Mouse (Mus musculus): ENCODE results near the gene Wwp2. TPM values are rescaled to one million over a fixed set of nuclear protein-coding genes. Genes with fewer than 3 reads are reported as not detected.
A peak's percentile ranks its signal among the peaks of the same experiment; 100 is the strongest.
"Not testable (repeated sequence)": the region's sequence is repeated elsewhere in the genome, so short reads cannot be mapped to it uniquely, and the experiment has no call there.

Gene Wwp2
- total RNA-seq, 2 experiments from 2014 or later, result 32.7 to 33.2 TPM

DNA sequence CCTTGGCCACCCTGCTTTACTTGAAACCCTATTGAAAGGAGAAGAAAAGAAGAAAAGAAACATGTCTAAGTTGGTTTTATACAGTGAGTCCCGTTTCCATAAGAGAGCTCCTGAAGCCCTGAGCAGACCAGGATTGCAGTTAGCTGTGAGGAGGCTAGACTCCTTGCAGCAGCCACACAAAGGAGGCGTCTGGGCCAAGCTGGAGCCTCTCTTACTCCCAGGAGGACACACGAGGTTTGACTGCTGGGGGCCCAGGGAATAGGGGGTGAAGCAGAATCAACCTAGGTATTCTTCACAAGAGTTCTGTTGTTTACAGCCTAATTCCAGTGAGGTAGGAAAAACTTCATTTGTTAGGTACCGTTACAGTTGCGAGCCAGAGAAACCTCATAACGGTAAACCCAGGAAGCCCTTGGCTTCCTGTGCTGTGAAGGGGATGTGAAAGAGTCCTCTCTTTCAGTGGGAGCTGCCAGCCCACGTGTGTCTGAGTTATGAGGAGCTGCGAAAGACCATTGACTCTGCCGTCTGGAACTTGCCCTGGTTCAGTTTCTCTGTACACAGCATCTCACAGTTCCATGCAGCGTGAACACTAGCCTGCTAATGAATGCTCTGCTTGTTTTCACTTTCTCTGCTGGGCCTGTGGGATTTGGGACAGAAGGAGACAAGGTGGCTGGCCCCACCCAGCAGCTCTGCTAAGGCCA lies 36.4 kb downstream of the Wwp2 start:
- no peak for DNase-seq (ENCODE audit: low spot score in 2 of 2)

DNA sequence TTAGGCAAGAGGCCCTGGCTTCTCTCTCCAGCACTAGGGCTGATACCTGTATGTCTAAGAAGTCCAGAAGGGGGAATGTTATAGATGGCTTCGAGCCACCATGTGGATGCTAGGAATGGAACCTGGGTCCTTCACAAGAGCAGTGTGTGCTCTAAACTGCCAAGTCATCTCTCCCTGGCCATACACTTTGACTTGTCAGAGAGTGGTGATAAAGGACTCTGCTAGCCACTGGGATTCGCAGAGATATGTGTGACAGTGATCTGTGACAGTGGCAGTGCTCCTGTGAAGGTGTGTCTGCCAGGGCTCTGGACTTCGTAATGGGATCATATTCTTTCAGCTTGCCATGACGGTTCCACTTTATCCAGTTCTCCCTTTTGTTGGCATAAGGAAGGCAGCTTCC lies 37.2 kb downstream of the Wwp2 start:
- DNase-seq (ENCODE audit: low spot score in 2 of 2), result no peak

DNA sequence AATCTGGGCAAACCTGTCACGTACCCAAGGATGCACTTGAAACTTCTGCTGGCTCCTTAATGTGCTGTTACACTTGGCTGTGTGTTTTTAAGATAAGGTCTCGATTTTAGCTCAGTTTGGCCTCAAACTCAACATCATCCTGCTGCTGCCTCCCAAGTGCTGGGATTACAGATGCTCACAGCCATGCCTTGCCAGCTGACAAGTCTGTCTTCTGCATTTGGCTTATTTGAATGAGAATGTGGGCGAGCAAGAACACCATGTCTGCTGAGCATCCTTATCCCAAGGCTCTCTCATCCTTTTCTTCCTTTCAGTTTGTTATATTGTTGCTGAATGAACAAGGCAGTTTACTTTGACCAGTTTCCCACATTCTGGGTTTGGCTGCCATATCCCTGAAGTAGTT lies 39.4 kb downstream of the Wwp2 start:
- DNase-seq (ENCODE audit: low spot score in 2 of 2), result no peak

DNA sequence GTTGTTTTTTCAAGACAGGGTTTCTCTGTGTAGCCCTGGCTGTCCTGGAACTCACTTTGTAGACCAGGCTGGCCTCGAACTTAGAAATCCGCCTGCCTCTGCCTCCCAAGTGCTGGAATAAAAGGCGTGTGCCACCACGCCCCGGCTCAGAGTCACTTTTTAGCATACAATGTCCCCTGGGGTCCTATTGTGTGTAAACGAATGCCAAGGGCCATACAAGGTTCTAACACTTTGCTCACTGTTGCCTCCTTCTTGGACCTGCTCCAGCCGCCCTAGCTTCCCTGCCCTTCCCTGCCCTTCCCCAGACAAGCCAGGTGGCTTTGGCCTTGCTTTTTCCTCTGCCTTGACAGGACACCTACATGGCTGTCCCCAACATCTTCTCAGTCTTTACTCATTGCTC lies 40.6 kb downstream of the Wwp2 start:
- not testable (repeated sequence) for DNase-seq (ENCODE audit: low spot score in 2 of 2)

DNA sequence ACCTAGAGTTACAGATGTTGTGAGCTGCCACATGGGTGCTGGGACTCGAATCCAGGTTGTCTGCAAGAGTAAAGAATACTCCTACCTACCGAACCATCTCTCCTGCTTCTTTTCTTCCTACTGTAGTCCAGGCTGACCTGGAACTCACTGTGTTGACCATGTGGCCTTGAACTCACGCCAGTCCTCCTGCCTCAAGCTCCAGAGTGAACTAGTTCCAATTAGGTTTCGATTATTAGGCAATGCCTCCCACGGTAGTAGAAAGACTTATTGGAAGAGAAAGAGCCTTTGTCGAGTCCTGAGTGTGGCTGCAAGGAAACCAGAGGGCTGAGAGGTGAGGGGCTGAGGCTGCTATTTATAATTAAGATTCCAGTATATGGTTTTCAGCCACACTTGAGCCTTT lies 42.6 kb downstream of the Wwp2 start:
- DNase-seq (ENCODE audit: low spot score in 2 of 2), result no peak

DNA sequence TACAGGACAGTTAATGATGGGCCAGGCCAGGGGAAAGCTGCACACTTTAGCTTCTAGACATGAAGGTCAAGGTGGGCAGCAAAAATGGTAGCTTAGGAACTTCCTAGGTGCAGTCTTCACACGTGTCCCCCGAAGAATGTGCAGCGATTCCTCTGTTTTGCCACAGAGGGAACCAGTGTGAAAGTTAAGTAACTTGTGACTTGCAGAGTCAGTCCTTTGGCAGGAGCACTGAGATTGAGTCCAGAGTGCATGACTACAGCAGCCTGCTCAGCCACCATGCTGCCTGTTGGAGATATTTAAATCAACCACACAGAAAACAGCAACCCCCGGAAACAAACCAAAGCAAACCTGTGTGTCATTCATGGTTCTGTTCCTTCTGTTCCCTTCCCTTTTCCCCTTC lies 44.3 kb downstream of the Wwp2 start:
- DNase-seq (ENCODE audit: low spot score in 2 of 2), result no peak

DNA sequence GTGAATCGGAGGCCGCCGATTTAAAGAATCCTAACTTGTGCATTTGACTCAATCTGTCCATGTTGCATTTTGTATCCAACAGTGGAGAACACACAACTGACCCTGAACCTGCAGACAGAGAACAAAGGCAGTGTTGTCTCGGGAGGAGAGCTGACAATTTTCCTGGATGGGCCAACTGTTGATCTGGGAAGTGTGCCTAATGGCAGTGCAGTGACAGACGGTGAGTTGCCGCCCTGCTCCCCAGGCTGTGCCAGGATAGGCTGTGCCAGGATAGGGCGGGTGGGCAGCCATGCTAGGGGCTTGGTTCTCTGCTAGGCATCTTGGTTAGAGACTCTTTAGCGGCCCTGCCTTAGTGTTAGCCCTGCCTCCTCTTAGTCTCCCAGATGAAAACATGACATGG lies 47.1 kb downstream of the Wwp2 start:
- no peak for DNase-seq (ENCODE audit: low spot score in 2 of 2)

DNA sequence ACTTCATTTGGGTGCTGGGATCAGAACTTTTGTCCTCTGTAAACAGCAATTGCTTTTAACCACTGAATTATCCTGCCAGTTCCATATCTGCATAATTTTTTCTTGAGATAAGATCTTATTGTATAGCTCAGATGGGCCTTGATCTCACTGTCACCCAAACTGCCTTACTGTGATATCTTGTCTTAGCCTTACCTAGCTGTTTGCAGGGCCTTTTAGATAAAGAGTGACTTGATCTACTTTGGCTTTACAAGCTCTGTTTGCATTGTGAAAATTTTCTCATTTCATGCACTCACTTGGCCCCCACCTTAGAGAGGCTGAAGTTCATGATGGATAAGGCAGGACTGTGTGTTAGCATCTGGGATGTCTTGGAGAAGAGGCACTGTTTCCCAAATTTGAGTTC lies 48.8 kb downstream of the Wwp2 start:
- no peak for DNase-seq (ENCODE audit: low spot score in 2 of 2)

DNA sequence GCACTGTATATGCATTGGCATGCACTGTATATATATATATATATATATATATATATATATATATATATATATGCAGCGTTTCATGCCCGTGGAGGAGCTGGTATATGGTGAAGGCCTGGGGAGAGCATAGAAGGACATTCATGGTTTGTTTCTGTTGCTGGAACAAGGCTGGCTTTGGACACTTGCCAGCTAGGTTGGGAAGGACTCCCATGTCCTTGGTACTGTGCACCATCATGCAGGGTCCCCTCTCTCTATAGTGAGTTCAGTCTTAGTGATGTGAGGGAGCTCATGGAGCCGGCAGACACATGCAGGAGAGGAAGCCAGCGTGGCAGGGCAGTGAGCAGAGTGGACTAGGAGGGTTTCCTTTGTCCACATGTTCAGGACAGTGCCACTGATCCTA lies 52.4 kb downstream of the Wwp2 start:
- peak in 1 of 2 experiments; percentile 35 for DNase-seq (ENCODE audit: low spot score in 2 of 2)

DNA sequence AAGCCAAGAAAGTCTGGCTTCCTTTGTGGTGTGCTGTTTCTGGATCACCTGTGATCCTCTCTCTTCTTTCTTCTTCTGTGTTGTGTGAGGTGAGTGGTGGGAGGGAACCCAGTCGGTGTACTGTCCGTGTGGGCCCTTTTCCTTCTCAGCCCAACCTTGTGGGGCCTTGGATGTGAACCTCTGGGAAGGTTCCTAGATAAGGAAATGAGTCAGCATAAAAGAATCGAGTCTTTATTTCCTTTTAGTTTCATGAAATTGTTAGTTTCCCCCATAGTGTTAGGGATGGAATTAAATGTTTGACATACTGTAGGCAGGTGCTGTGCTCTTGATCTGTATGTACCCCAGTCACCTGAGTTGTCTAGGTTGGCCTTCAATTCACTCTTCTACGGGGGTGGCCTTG lies 52.9 kb downstream of the Wwp2 start:
- DNase-seq (ENCODE audit: low spot score in 2 of 2), result no peak

DNA sequence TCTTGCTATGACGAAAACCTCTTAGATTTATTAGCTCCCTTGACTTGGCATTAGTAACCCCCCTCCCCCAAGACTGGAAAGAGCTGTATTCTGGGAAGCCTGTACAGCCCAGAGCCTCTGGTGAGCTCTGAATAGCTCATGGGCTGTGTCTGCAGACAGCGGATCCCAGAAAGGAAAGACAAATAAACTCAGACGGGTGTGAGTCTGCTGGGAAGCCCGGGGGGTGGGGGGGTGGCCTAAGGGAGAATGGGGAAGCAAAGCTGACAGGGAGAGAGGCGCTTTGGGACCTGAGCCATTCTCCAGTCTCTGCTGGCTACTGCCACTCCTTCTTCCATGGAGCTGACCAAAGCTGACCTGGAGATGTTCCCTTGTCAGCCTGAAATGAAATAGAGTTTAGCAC lies 53.8 kb downstream of the Wwp2 start:
- DNase-seq (ENCODE audit: low spot score in 2 of 2), result no peak

DNA sequence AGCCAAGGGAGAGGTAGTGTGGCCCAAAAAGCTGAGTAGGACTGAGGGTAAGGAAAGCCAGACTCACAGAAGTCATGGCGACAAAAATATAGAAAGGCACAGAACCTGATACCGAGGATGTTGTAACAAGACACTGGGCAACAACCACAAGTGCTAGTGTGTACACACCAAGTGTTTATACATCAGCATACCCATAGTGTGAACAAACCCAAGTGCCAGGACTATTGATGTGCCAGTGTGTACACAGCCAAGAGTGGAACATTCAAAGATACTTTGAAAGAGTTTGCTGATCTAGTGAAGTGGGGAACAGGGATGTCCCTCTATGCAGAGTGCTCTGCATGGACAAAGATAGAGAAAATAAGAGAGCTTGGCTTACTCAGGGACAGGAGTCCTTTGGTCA lies 54.5 kb downstream of the Wwp2 start:
- DNase-seq (ENCODE audit: low spot score in 2 of 2), result no peak

DNA sequence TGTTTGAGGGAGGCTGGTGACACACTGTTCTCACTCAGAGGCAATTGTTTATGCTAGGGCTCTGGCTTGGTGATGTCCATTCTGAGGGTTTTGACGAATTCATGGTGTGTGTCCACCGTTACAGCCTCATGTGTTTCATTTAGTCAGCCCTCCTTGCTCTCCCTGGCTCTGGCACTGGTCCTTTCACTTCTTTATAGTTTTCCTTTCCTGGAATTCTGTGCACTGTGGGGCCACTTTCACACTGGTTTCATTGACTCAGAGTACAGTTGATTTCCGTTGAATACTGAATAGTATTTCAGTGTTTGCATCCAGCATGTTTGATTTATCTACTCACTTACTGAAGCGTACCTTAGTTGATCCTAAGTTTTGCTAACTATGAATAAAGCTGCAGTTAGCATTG lies 55.0 kb downstream of the Wwp2 start:
- no peak for DNase-seq (ENCODE audit: low spot score in 2 of 2)

DNA sequence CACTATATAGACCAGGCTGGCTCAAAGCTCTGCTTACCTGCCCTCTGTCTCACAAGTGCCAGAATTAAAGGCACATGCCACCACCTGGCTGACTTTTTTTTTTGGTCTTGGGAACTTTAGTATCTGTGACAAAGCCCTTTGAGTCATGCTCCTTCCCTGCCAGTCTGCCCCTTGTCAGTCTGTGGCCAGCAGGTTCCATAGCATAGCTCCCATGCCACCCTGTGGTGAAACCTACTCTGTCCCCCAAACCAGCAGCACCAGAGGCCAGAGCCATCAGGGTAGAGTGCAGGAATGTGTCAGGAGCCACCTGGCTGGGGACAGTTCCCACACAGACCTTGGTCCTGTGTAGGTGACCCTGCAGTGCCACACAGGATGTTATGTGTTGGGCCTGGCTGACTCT lies 55.7 kb downstream of the Wwp2 start:
- no peak for DNase-seq (ENCODE audit: low spot score in 2 of 2)

DNA sequence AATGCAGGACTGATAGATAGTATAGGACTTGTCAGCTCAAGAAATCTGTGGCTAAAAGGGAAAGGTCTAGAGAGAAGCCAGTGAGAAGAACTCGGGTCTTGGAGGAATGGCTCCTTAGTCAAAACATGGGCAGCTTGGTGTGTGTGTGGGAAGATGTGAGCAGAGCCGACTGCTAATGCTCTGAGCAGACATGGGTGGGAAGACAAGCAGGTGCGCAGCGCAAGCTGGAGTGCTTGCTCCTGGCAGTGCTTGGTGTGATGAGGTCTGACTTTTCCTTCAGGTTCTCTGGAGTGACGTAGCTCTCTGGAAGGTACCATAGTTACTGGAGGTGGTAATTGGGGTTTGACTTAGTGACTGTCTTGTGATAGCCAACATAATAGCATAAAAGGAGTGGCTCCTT lies 56.6 kb downstream of the Wwp2 start:
- DNase-seq (ENCODE audit: low spot score in 2 of 2), result no peak

DNA sequence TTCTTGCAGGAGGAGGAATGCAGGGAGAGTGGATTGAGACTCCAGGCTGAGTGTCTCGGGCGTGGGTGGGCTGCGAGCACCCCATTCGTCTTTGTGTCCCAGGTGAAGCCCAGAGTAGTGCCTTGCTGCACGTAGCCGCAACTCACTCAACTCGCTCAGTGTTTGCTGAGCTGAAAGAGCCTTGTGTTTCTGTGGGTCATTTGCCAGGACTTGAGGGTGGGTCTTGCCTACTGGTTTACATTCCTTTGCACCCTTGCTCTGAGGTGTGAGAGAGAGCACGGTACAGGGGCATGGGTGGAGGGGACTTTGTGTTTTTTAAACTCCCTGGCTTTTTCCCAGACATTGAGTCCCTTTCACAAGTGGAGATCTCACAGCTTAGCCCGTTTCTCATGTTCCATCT lies 59.3 kb downstream of the Wwp2 start:
- DNase-seq (ENCODE audit: low spot score in 2 of 2), result no peak

DNA sequence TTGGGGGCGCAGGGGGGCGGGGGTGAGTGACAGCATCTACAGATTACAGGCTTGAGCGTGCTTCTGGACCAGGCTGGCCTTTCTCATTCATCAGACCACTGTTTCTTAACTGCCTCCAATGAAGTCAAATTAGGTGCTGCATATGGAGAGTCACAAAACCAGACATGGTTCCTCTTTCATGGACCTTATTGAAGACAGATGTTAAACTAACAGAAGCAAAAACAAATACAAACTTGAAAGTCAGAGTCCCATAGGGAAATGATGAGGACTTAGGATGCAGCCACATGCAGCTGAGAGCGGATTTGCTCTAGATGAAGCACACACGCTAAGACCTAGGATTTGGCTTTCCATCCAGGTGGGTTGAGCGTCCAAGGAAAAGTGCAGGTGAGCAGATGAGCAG lies 61.5 kb downstream of the Wwp2 start:
- no peak for DNase-seq (ENCODE audit: low spot score in 2 of 2)

DNA sequence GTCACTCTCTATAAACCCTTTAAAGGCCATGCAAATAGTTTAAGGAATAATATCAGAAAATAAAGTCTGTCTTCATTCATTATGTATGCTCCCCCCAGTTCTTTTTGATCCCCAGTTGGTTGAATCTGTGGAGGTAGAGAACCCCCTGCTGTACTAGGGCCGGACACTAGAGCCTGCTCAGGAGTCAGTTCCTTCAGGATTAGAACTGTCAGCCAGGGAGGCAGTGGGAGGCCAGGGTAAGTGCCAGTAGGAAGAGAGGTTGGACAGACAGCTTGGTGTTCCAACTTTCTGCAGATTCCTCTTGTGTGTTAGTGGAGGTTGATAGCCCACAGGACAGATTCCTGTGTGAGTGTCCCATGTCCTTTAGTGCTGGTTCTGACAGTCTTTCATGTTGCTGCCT lies 62.2 kb downstream of the Wwp2 start:
- no peak for DNase-seq (ENCODE audit: low spot score in 2 of 2)

DNA sequence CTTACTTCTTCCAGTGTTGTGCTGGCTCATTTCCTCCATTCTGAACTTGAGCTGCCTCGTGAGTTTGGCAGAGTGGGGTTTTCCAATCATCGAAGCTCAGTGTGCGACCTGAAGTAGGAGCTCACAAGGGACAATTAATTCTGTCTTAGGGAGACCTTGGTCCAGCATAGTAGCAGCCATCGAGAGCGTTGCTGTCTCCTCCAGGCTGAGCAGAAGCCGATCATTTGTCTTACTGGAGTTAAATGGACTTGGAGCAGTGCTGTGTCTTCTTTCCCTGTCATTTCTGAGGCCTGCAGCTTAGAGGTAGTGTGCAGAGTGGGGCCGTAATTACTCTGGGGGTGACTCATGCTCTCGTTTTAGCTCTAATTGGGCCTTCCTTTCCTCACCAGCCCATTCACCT lies 62.6 kb downstream of the Wwp2 start:
- DNase-seq (ENCODE audit: low spot score in 2 of 2), result no peak

DNA sequence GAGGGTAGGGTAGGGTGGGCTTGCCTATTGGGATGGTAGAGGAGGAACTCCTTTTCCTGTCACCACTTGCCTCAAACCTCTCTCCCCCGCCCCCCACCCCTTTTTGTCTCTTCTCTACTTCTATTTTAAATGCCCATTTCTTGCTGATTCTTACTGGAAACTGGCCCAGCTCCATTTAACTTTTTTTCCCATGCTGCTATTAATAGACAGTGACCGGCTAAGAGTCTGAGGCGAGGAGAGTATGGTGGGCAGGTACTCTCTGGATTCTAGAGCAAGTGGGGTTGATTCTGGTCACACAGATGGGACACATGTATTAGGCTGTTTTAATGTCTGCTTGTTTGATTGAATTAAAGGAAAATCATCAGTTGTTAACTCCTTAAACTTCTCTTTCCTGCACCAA lies 63.4 kb downstream of the Wwp2 start:
- DNase-seq (ENCODE audit: low spot score in 2 of 2), result no peak

DNA sequence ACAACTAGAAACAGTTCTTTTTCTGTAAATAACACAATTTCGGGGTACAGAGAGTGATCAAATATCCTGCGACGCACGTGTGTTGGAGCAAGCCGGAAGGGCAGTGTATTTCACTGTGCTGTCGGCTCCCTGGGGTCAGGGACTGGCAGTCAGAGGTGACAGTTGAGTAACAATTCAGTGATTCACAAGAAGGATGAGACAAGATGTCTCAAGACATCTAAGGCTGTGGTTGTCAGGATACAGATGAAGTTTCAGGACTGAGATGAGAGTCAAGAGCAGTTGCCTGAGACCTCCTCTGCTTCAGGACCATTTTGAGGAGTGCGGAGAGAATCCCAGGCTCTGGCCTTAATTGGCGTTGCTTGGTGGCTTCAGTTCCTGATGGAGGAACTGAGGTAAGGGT lies 66.2 kb downstream of the Wwp2 start:
- no peak for DNase-seq (ENCODE audit: low spot score in 2 of 2)

DNA sequence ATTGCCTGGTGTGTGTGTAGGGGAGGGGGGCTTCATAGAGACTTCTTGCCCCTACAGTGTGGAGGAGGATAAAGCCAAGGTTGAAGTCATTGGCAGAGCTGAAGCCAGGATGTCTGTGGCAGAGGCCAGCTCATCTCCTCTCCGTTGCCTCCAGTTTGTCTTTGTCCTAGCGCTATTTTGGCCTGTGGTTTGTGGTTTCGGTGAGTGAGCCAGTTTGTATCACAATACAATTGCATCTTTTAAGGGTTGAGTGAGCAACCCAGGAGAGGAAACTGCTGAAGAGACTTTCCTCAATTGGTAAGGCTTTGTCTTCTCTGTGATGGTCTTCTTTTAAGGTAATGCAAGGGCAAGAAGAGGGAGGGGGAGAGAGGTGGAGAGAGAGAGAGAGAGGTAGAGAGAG lies 66.8 kb downstream of the Wwp2 start:
- no peak for DNase-seq (ENCODE audit: low spot score in 2 of 2)

DNA sequence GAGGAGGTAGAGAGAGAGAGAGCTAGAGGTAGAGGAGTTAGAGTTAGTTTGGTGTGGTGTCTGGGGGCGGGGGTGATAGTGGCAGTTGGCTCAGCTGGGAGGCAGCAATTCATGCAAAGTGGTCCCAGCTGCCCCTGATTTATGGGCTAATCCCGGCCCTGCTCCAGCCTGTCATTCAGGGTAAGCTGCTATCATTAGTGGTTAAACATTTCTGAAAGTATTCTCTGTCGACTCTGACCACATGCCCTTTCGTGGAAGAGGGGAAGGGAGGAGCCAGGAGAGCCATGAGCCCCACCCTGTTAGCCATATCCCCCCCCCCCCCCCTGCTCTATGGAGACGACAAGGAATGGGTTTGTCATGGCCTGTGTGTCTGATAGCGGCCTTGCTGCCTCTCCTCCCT lies 67.2 kb downstream of the Wwp2 start:
- no peak for DNase-seq (ENCODE audit: low spot score in 2 of 2)

All from adrenal gland, adult 18-20 months (tissue).